Mouse (Mus musculus) embryo, embryonic 10 days (tissue): ENCODE results near the gene Gstm3.
A peak's percentile ranks its signal among the peaks of the same experiment; 100 is the strongest.
"Not testable (repeated sequence)": the region's sequence is repeated elsewhere in the genome, so short reads cannot be mapped to it uniquely, and the experiment has no call there.

ENCODE experiments used
- DNase-seq: peaks from one replicate; pipeline ENCODE4 v3.0.0-alpha.2; 2015; ENCODE audit warnings: low spot score

Gstm3 gene

GRCm38 (mm10) chr3:107972070-107972469 is 3.0 kb upstream of the Gstm3 start:
- no peak for DNase-seq

GRCm38 (mm10) chr3:107971101-107971500 is 2.0 kb upstream of the Gstm3 start:
- DNase-seq: not testable (repeated sequence)

GRCm38 (mm10) chr3:107966631-107967030 is 2.5 kb downstream of the Gstm3 start:
- DNase-seq: no peak

- no peak for DNase-seq
These were observed 3.5 kb downstream of the Gstm3 start for GRCm38 (mm10) chr3:107965592-107965991.

GRCm38 (mm10) chr3:107964656-107965308 is 4.3 kb downstream of the Gstm3 start:
- no peak for DNase-seq

GRCm38 (mm10) chr3:107964026-107964425 is 5.1 kb downstream of the Gstm3 start:
- DNase-seq: no peak

- DNase-seq: not testable (repeated sequence)
These were observed 13.8 kb downstream of the Gstm3 start for GRCm38 (mm10) chr3:107955260-107955659.

- DNase-seq: peak; percentile 12
These were observed 15.2 kb downstream of the Gstm3 start for GRCm38 (mm10) chr3:107953906-107954305.

GRCm38 (mm10) chr3:107953328-107953755 is 15.7 kb downstream of the Gstm3 start:
- peak; percentile 67 for DNase-seq

- no peak for DNase-seq
These were observed 18.6 kb downstream of the Gstm3 start for GRCm38 (mm10) chr3:107950531-107950930.

- not testable (repeated sequence) for DNase-seq
These were observed 19.6 kb downstream of the Gstm3 start for GRCm38 (mm10) chr3:107949461-107949860.

- peak; percentile 13 for DNase-seq
These were observed 23.4 kb downstream of the Gstm3 start for GRCm38 (mm10) chr3:107945729-107946128.

- peak; percentile 81 for DNase-seq
These were observed 25.7 kb downstream of the Gstm3 start, which contains the start of gene Gstm6 for GRCm38 (mm10) chr3:107943239-107943990. TSS of gene Gstm6 (minus strand) at chr3:107943749.

- no peak for DNase-seq
These were observed 27.8 kb downstream of the Gstm3 start for GRCm38 (mm10) chr3:107941261-107941660.

- no peak for DNase-seq
These were observed 28.6 kb downstream of the Gstm3 start for GRCm38 (mm10) chr3:107940524-107940923.

GRCm38 (mm10) chr3:107939830-107940229 is 29.3 kb downstream of the Gstm3 start:
- no peak for DNase-seq

GRCm38 (mm10) chr3:107939403-107939802 is 29.7 kb downstream of the Gstm3 start:
- peak; percentile 79 for DNase-seq

GRCm38 (mm10) chr3:107935888-107936287 is 33.2 kb downstream of the Gstm3 start:
- no peak for DNase-seq

GRCm38 (mm10) chr3:107935268-107935667 is 33.8 kb downstream of the Gstm3 start:
- DNase-seq: no peak

GRCm38 (mm10) chr3:107932128-107932527 is 37.0 kb downstream of the Gstm3 start:
- DNase-seq: no peak

GRCm38 (mm10) chr3:107931670-107932069 is 37.4 kb downstream of the Gstm3 start, which contains the start of gene Gstm7:
TSS of gene Gstm7 (minus strand) at chr3:107931817.
- peak; percentile 97 for DNase-seq

- no peak for DNase-seq
These were observed 37.9 kb downstream of the Gstm3 start for GRCm38 (mm10) chr3:107931134-107931533.

- DNase-seq: no peak
These were observed 39.4 kb downstream of the Gstm3 start for GRCm38 (mm10) chr3:107929731-107930130.
